Mouse (Mus musculus): ENCODE measurements around the gene Stil. TPM values are rescaled to one million over a fixed set of nuclear protein-coding genes. Genes with fewer than 3 reads are reported as not detected.

Stil gene
- total RNA-seq, 1 experiment = 7.4 TPM

DNA sequence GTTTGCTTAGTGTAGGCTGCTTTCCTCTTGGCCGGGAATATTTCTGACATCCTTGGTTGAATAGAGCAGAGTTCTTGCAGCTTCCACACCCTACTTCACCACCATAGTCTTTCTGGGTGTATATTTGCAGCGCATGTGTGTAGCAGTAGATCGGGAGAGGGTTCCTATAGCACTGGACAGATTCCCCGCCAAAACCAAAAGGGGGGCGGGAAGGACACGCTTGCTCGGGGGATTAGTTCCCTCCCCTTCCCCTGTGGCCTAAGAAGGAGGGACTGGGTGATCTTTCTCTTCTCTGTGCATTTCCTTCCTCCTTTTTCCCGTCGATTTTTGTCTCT, 62.5 kb downstream of the Stil start:
- no peak overlapping the region for H3K9ac ChIP-seq (ENCODE audit: insufficient read depth, low read depth, low read length, poor library complexity, severe bottlenecking)
- no peaks in the 10 kb centered on the region for H3K36me3 ChIP-seq (ENCODE audit: control insufficient read depth, insufficient read depth, low read length, poor library complexity, severe bottlenecking)
- H3K4me3 ChIP-seq (ENCODE audit: insufficient read depth in 1 of 2, low read depth in 1 of 2, low read length in 2 of 2, poor library complexity in 1 of 2, severe bottlenecking in 1 of 2) = peak overlapping the region; percentile 45 to 53; a peak in 2 of 4 replicates
- no peak for DNase-seq (ENCODE audit: low read depth, low spot score)
- in situ Hi-C loops (cut with MboI; ENCODE audit: low sequenced_read_pairs in 2 of 2, unreplicated experiment in 2 of 2) = loop anchor here (10.0 to 25.0 kb wide), 2 partner anchors 398 to 875 kb away; partner anchors contain the start of gene Dmbx1 (in 2 of the 2)
- peaks cover 0 to 16% of the 10 kb centered on the region in 2 experiments; a peak in 2 of 4 replicates for H3K4me1 ChIP-seq (ENCODE audit: control insufficient read depth in 2 of 2, insufficient read depth in 2 of 2, low read length in 2 of 2, poor library complexity in 1 of 2)
- H3K9me3 ChIP-seq (ENCODE audit: control insufficient read depth, insufficient read depth, low read depth, low read length) = no peaks in the 10 kb centered on the region
- no peak for TF ChIP-seq HCFC1 (IDR thresholded peaks at IDR 0.05; ENCODE audit: borderline replicate concordance, insufficient read depth, low read length)
- TF ChIP-seq CHD2 (IDR thresholded peaks at IDR 0.05; ENCODE audit: low read depth, low read length) = no peak
- TF ChIP-seq ZC3H11A (IDR thresholded peaks at IDR 0.05; ENCODE audit: borderline replicate concordance, low read depth, low read length) = no peak
- no peak for TF ChIP-seq MAFK (IDR thresholded peaks at IDR 0.05; ENCODE audit: insufficient read depth, low read depth, low read length)
- TF ChIP-seq ZNF384 (IDR thresholded peaks at IDR 0.05; ENCODE audit: low read depth, low read length) = no peak
- no peak overlapping the region for H3K27ac ChIP-seq (ENCODE audit: insufficient read depth, low read depth, low read length, poor library complexity, severe bottlenecking)

DNA sequence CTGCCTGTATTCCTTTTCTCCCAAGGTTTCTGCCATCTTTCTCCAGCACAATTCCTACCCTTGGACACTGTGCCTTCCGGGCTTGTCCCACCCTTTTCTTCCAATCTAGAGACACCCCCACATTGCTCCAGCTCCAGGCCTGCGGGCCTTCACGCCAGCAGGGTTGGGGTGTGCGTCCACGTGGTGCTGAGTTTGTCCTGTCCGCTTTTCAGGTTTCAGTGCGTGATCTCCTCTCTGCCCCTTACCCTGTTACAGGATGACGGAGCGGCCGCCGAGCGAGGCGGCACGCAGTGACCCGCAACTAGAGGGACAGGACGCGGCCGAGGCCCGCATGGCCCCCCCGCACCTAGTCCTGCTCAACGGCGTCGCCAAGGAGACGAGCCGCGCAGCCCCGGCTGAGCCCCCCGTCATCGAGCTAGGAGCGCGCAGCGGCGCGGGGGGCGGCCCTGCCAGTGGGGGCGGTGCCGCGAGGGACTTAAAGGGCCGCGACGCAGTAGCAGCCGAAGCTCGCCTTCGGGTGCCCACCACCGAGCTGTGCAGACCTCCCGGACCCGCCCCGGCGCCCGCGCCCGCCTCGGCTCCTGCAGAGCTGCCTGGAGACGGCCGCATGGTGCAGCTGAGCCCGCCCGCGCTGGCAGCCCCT, 63.0 kb downstream of the Stil start:
- H3K9ac ChIP-seq (ENCODE audit: insufficient read depth, low read depth, low read length, poor library complexity, severe bottlenecking) = 0 out of 2 replicates have a peak overlapping the region, but pooled peaks have one; percentile 23
- in situ Hi-C loops (cut with MboI; ENCODE audit: low sequenced_read_pairs in 2 of 2, unreplicated experiment in 2 of 2) = loop anchor here (10.0 to 25.0 kb wide), 2 partner anchors 398 to 874 kb away; partner anchors contain the start of gene Dmbx1 (in 2 of the 2)
- no peak overlapping the region for H3K27ac ChIP-seq (ENCODE audit: insufficient read depth, low read depth, low read length, poor library complexity, severe bottlenecking)
- no peak for DNase-seq (ENCODE audit: low read depth, low spot score)
- TF ChIP-seq ZC3H11A (IDR thresholded peaks at IDR 0.05; ENCODE audit: borderline replicate concordance, low read depth, low read length) = no peak
- TF ChIP-seq ZNF384 (IDR thresholded peaks at IDR 0.05; ENCODE audit: low read depth, low read length) = no peak
- TF ChIP-seq CHD2 (IDR thresholded peaks at IDR 0.05; ENCODE audit: low read depth, low read length) = no peak
- TF ChIP-seq MAFK (IDR thresholded peaks at IDR 0.05; ENCODE audit: insufficient read depth, low read depth, low read length) = no peak
- TF ChIP-seq HCFC1 (IDR thresholded peaks at IDR 0.05; ENCODE audit: borderline replicate concordance, insufficient read depth, low read length) = no peak
- peak overlapping the region; percentile 45 to 53; a peak in 3 of 4 replicates for H3K4me3 ChIP-seq (ENCODE audit: insufficient read depth in 1 of 2, low read depth in 1 of 2, low read length in 2 of 2, poor library complexity in 1 of 2, severe bottlenecking in 1 of 2)
- no peaks in the 10 kb centered on the region for H3K9me3 ChIP-seq (ENCODE audit: control insufficient read depth, insufficient read depth, low read depth, low read length)
- H3K4me1 ChIP-seq (ENCODE audit: control insufficient read depth in 2 of 2, insufficient read depth in 2 of 2, low read length in 2 of 2, poor library complexity in 1 of 2) = peaks cover 0 to 11% of the 10 kb centered on the region in 2 experiments; a peak in 2 of 4 replicates
- H3K36me3 ChIP-seq (ENCODE audit: control insufficient read depth, insufficient read depth, low read length, poor library complexity, severe bottlenecking) = no peaks in the 10 kb centered on the region

GRCm38 (mm10) chr4:115063518-115064239, 63.7 kb downstream of the Stil start:
- Histone ChIP-seq H3K27ac (ENCODE audit: insufficient read depth, low read depth, low read length, poor library complexity, severe bottlenecking) (no peak overlapping the region), H3K36me3 (ENCODE audit: control insufficient read depth, insufficient read depth, low read length, poor library complexity, severe bottlenecking) (no peaks in the 10 kb centered on the region), H3K4me1 (ENCODE audit: control insufficient read depth in 2 of 2, insufficient read depth in 2 of 2, low read length in 2 of 2, poor library complexity in 1 of 2) (peaks cover 0 to 11% of the 10 kb centered on the region in 2 experiments; a peak in 2 of 4 replicates), H3K9me3 (ENCODE audit: control insufficient read depth, insufficient read depth, low read depth, low read length) (no peaks in the 10 kb centered on the region), H3K9ac (ENCODE audit: insufficient read depth, low read depth, low read length, poor library complexity, severe bottlenecking) (0 out of 2 replicates have a peak overlapping the region, but pooled peaks have one; percentile 23), H3K4me3 (ENCODE audit: insufficient read depth in 1 of 2, low read depth in 1 of 2, low read length in 2 of 2, poor library complexity in 1 of 2, severe bottlenecking in 1 of 2) (peak overlapping the region; percentile 45 to 53; a peak in 3 of 4 replicates)
- in situ Hi-C loops (cut with MboI; ENCODE audit: low sequenced_read_pairs in 2 of 2, unreplicated experiment in 2 of 2) = loop anchor here (10.0 to 25.0 kb wide), 2 partner anchors 399 to 874 kb away; partner anchors contain the start of gene Dmbx1 (in 2 of the 2)
- DNase-seq (ENCODE audit: low read depth, low spot score) = no peak
- TF ChIP-seq HCFC1 (IDR thresholded peaks at IDR 0.05; ENCODE audit: borderline replicate concordance, insufficient read depth, low read length) (no peak), ZNF384 (IDR thresholded peaks at IDR 0.05; ENCODE audit: low read depth, low read length) (no peak), CHD2 (IDR thresholded peaks at IDR 0.05; ENCODE audit: low read depth, low read length) (no peak), ZC3H11A (IDR thresholded peaks at IDR 0.05; ENCODE audit: borderline replicate concordance, low read depth, low read length) (no peak), MAFK (IDR thresholded peaks at IDR 0.05; ENCODE audit: insufficient read depth, low read depth, low read length) (no peak)

- H3K27ac ChIP-seq (ENCODE audit: insufficient read depth, low read depth, low read length, poor library complexity, severe bottlenecking) = no peak overlapping the region
- H3K9me3 ChIP-seq (ENCODE audit: control insufficient read depth, insufficient read depth, low read depth, low read length) = no peaks in the 10 kb centered on the region
- peaks cover 0 to 5% of the 10 kb centered on the region in 2 experiments; a peak in 1 of 4 replicates for H3K4me1 ChIP-seq (ENCODE audit: control insufficient read depth in 2 of 2, insufficient read depth in 2 of 2, low read length in 2 of 2, poor library complexity in 1 of 2)
- DNase-seq (ENCODE audit: low read depth, low spot score) = no peak
- TF ChIP-seq CHD2 (IDR thresholded peaks at IDR 0.05; ENCODE audit: low read depth, low read length) (no peak), ZNF384 (IDR thresholded peaks at IDR 0.05; ENCODE audit: low read depth, low read length) (no peak), MAFK (IDR thresholded peaks at IDR 0.05; ENCODE audit: insufficient read depth, low read depth, low read length) (no peak), HCFC1 (IDR thresholded peaks at IDR 0.05; ENCODE audit: borderline replicate concordance, insufficient read depth, low read length) (no peak), ZC3H11A (IDR thresholded peaks at IDR 0.05; ENCODE audit: borderline replicate concordance, low read depth, low read length) (no peak)
- H3K4me3 ChIP-seq (ENCODE audit: insufficient read depth in 1 of 2, low read depth in 1 of 2, low read length in 2 of 2, poor library complexity in 1 of 2, severe bottlenecking in 1 of 2) = no peak overlapping the region
- H3K36me3 ChIP-seq (ENCODE audit: control insufficient read depth, insufficient read depth, low read length, poor library complexity, severe bottlenecking) = no peaks in the 10 kb centered on the region
- no peak overlapping the region for H3K9ac ChIP-seq (ENCODE audit: insufficient read depth, low read depth, low read length, poor library complexity, severe bottlenecking)
- in situ Hi-C loops (cut with MboI; ENCODE audit: low sequenced_read_pairs in 2 of 2, unreplicated experiment in 2 of 2) = loop anchor here (25.0 kb wide), 1 partner anchor 866 kb away; the partner anchor contains the start of gene Dmbx1 (in 2 of the 2)
Observed at GRCm38 (mm10) chr4:115071668-115072067, 71.7 kb downstream of the Stil start.
